Mouse (Mus musculus) limb, embryonic 15.5 days (tissue): ENCODE data around the gene Ccng1. TPM values are rescaled to one million over a fixed set of nuclear protein-coding genes. Genes with fewer than 3 reads are reported as not detected.

Experiments
- ATAC-seq: fragments of 200-750 bp; cut with Nextera tagmentation; 2 replicates; pipeline ENCODE4 v1.8.0; 2017; ENCODE audit warnings: low read depth, moderate TSS enrichment; ENCODE audit not compliant: insufficient number of reproducible peaks, low FRiP score, low TSS enrichment
- H3K27ac ChIP-seq: fragments of 300-500 bp; sonication (generic); 2 replicates; pipeline ENCODE4 v1.5.1; 2015; ENCODE audit warnings: moderate library complexity, mild to moderate bottlenecking, inconsistent platforms
- H3K27me3 ChIP-seq: fragments of 300-500 bp; sonication (generic); 2 replicates; pipeline ENCODE4 v1.6.1; 2015; ENCODE audit warnings: inconsistent platforms
- H3K36me3 ChIP-seq: fragments of 300-500 bp; sonication (generic); 2 replicates; pipeline ENCODE4 v1.6.1; 2015; ENCODE audit warnings: inconsistent platforms
- H3K4me1 ChIP-seq: fragments of 300-500 bp; sonication (generic); 2 replicates; pipeline ENCODE4 v1.6.1; 2015; ENCODE audit warnings: inconsistent platforms
- H3K4me2 ChIP-seq: fragments of 300-500 bp; sonication (generic); 2 replicates; pipeline ENCODE4 v1.6.1; 2015; ENCODE audit warnings: mild to moderate bottlenecking, inconsistent platforms
- H3K4me3 ChIP-seq: fragments of 300-500 bp; sonication (generic); 2 replicates; pipeline ENCODE4 v1.5.1; 2015; ENCODE audit warnings: mild to moderate bottlenecking, inconsistent platforms
- H3K9ac ChIP-seq: fragments of 300-500 bp; sonication (generic); 2 replicates; pipeline ENCODE4 v1.6.1; 2015; ENCODE audit warnings: inconsistent platforms
- H3K9me3 ChIP-seq: fragments of 300-500 bp; sonication (generic); 2 replicates; pipeline ENCODE4 v1.6.1; 2016; ENCODE audit warnings: inconsistent platforms
- WGBS: fragments of 180-500 bp; shearing (Covaris S2); methylation state at CpG from one replicate; pipeline ENCODE4 v1.1.7; 2015; 5-methylcytosine and 5-hydroxymethylcytosine counted together
- polyA plus RNA-seq: library from polyadenylated mRNA; unstranded; fragments of >200 nt; fragmentation: Nextera tagmentation; extraction: Ambion mirVana; gene quantifications from 2 replicates; pipeline ENCODE4 v1.2.1, GENCODE M21; 2015

Ccng1 gene
- polyA plus RNA-seq, 1 experiment from 2014 or later = 48.8 TPM

GRCm38 (mm10) chr11:40754664-40755107, 425 bp downstream of the Ccng1 start:
- no peaks in the 10 kb centered on the region for H3K27me3 ChIP-seq
- peaks cover 11% of the 10 kb centered on the region for H3K36me3 ChIP-seq
- H3K4me3 ChIP-seq = peak overlapping the region; percentile 76
- 1% methylated on average over 19 of the region's 19 CpGs for WGBS
- H3K9ac ChIP-seq = peak overlapping the region; percentile 85
- no peak; the same call in 1 of the 2 replicates for ATAC-seq
- no peaks in the 10 kb centered on the region for H3K9me3 ChIP-seq
- peak overlapping the region; percentile 73 for H3K4me2 ChIP-seq
- H3K4me1 ChIP-seq = peaks cover 5% of the 10 kb centered on the region; the same call in 1 of the 2 replicates
- peak overlapping the region; percentile 83 for H3K27ac ChIP-seq

- WGBS = 55% methylated on average over 6 of the region's 6 CpGs
These were observed 1.3 kb downstream of the Ccng1 start for GRCm38 (mm10) chr11:40753836-40754235.

GRCm38 (mm10) chr11:40747716-40748115, 7.4 kb downstream of the Ccng1 start:
- H3K4me3 ChIP-seq = no peak overlapping the region
- H3K27ac ChIP-seq = no peak overlapping the region
- H3K9me3 ChIP-seq = no peaks in the 10 kb centered on the region
- 61% methylated on average over 2 of the region's 2 CpGs for whole genome bisulfite sequencing
- H3K9ac ChIP-seq = no peak overlapping the region
- no peak overlapping the region for H3K4me2 ChIP-seq
- peaks cover 16% of the 10 kb centered on the region for H3K36me3 ChIP-seq
- ATAC-seq = no peak
- no peaks in the 10 kb centered on the region for H3K27me3 ChIP-seq
- no peaks in the 10 kb centered on the region for H3K4me1 ChIP-seq

More at GRCm38 (mm10) chr11:40753836-40754235, 1.3 kb downstream of the Ccng1 start:
- H3K4me2 ChIP-seq = peak overlapping the region; percentile 73; the same call in 1 of the 2 replicates
- peak overlapping the region; percentile 76 for H3K4me3 ChIP-seq
- no peak overlapping the region for H3K9ac ChIP-seq
- H3K27me3 ChIP-seq = no peaks in the 10 kb centered on the region
- no peak overlapping the region for H3K27ac ChIP-seq
- peaks cover 5% of the 10 kb centered on the region; the same call in 1 of the 2 replicates for H3K4me1 ChIP-seq
- no peak for ATAC-seq
- H3K9me3 ChIP-seq = no peaks in the 10 kb centered on the region
- H3K36me3 ChIP-seq = peaks cover 14% of the 10 kb centered on the region

- Histone ChIP-seq H3K27ac (no peak overlapping the region), H3K9me3 (no peaks in the 10 kb centered on the region), H3K4me3 (no peak overlapping the region), H3K4me1 (no peaks in the 10 kb centered on the region), H3K9ac (no peak overlapping the region), H3K4me2 (no peak overlapping the region), H3K27me3 (no peaks in the 10 kb centered on the region), H3K36me3 (peaks cover 15% of the 10 kb centered on the region)
- ATAC-seq = no peak
- 63% methylated on average over 12 of the region's 12 CpGs for WGBS
These were observed 8.8 kb downstream of the Ccng1 start for GRCm38 (mm10) chr11:40746361-40746760.

- H3K9me3 ChIP-seq = no peaks in the 10 kb centered on the region
- H3K4me3 ChIP-seq = no peak overlapping the region
- no peaks in the 10 kb centered on the region for H3K4me1 ChIP-seq
- H3K4me2 ChIP-seq = no peak overlapping the region
- no peak for ATAC-seq
- WGBS = 81% methylated on average over 3 of the region's 3 CpGs
- H3K27ac ChIP-seq = no peak overlapping the region
- no peaks in the 10 kb centered on the region for H3K27me3 ChIP-seq
- no peak overlapping the region for H3K9ac ChIP-seq
- peaks cover 21% of the 10 kb centered on the region for H3K36me3 ChIP-seq
These were observed 10.8 kb downstream of the Ccng1 start for GRCm38 (mm10) chr11:40744348-40744747.

- Histone ChIP-seq H3K36me3 (peaks cover 44% of the 10 kb centered on the region), H3K4me1 (no peaks in the 10 kb centered on the region), H3K27me3 (no peaks in the 10 kb centered on the region), H3K4me2 (no peak overlapping the region), H3K27ac (no peak overlapping the region), H3K9ac (no peak overlapping the region), H3K4me3 (no peak overlapping the region), H3K9me3 (no peaks in the 10 kb centered on the region)
- whole genome bisulfite sequencing = 86% methylated on average over 12 of the region's 12 CpGs
- no peak for ATAC-seq
These were observed 13.4 kb downstream of the Ccng1 start for GRCm38 (mm10) chr11:40741605-40742262.

- no peak overlapping the region for H3K4me2 ChIP-seq
- peaks cover 46% of the 10 kb centered on the region for H3K36me3 ChIP-seq
- H3K9me3 ChIP-seq = no peaks in the 10 kb centered on the region
- no peak overlapping the region for H3K9ac ChIP-seq
- no peak overlapping the region for H3K4me3 ChIP-seq
- 87% methylated on average over 3 of the region's 3 CpGs for WGBS
- peaks cover 15% of the 10 kb centered on the region for H3K4me1 ChIP-seq
- H3K27me3 ChIP-seq = no peaks in the 10 kb centered on the region
- no peak for ATAC-seq
- no peak overlapping the region for H3K27ac ChIP-seq
These were observed 17.7 kb downstream of the Ccng1 start for GRCm38 (mm10) chr11:40737369-40737768.

- H3K9me3 ChIP-seq = no peaks in the 10 kb centered on the region
- peaks cover 22% of the 10 kb centered on the region for H3K4me1 ChIP-seq
- peak overlapping the region; percentile 74 for H3K4me2 ChIP-seq
- peak overlapping the region; percentile 87 for H3K27ac ChIP-seq
- H3K36me3 ChIP-seq = peaks cover 27% of the 10 kb centered on the region
- H3K9ac ChIP-seq = peak overlapping the region; percentile 92
- WGBS = 4% methylated on average over 11 of the region's 11 CpGs
- no peak for ATAC-seq
- H3K27me3 ChIP-seq = no peaks in the 10 kb centered on the region
- peak overlapping the region; percentile 94 for H3K4me3 ChIP-seq
These were observed 20.8 kb downstream of the Ccng1 start for GRCm38 (mm10) chr11:40734251-40734752.

GRCm38 (mm10) chr11:40733339-40734174, 21.6 kb downstream of the Ccng1 start, which contains the start of the genes Hmmr and Nudcd2:
Gene Hmmr, minus strand, starts transcription at chr11:40733422.
Gene Nudcd2, plus strand, starts transcription at chr11:40733667.
- peak; percentile 99 for ATAC-seq
- peak within 1 kb of the TSS; percentile 89 for H3K4me2 ChIP-seq
- H3K36me3 ChIP-seq = peaks cover 25% of the 10 kb centered on the region
- peak within 1 kb of the TSS; percentile 87 for H3K27ac ChIP-seq
- no peaks in the 10 kb centered on the region for H3K27me3 ChIP-seq
- H3K9ac ChIP-seq = peak within 1 kb of the TSS; percentile 92
- WGBS = under 1% methylated on average over 52 of the region's 52 CpGs
- peak within 1 kb of the TSS; percentile 94 for H3K4me3 ChIP-seq
- peaks cover 22% of the 10 kb centered on the region for H3K4me1 ChIP-seq
- no peaks in the 10 kb centered on the region for H3K9me3 ChIP-seq

- Histone ChIP-seq H3K9me3 (no peaks in the 10 kb centered on the region), H3K27ac (peak overlapping the region; percentile 47), H3K4me2 (peak overlapping the region; percentile 89), H3K27me3 (no peaks in the 10 kb centered on the region), H3K4me3 (peak overlapping the region; percentile 94), H3K9ac (peak overlapping the region; percentile 39; the same call in 1 of the 2 replicates), H3K4me1 (peaks cover 22% of the 10 kb centered on the region), H3K36me3 (peaks cover 21% of the 10 kb centered on the region)
- ATAC-seq = 0 out of 2 replicates have a peak, but pooled peaks have one; percentile 9
- WGBS = under 1% methylated on average over 14 of the region's 14 CpGs
These were observed 22.1 kb downstream of the Ccng1 start for GRCm38 (mm10) chr11:40732997-40733338.

- no peak for ATAC-seq
- no peak overlapping the region for H3K4me2 ChIP-seq
- H3K27me3 ChIP-seq = no peaks in the 10 kb centered on the region
- no peaks in the 10 kb centered on the region for H3K4me1 ChIP-seq
- no peaks in the 10 kb centered on the region for H3K9me3 ChIP-seq
- no peak overlapping the region for H3K4me3 ChIP-seq
- no peak overlapping the region for H3K27ac ChIP-seq
- H3K9ac ChIP-seq = no peak overlapping the region
- H3K36me3 ChIP-seq = peaks cover 71% of the 10 kb centered on the region
These were observed 36.8 kb downstream of the Ccng1 start for GRCm38 (mm10) chr11:40718324-40718723.

GRCm38 (mm10) chr11:40715524-40715923, 39.6 kb downstream of the Ccng1 start:
- Histone ChIP-seq H3K36me3 (peaks cover 61% of the 10 kb centered on the region), H3K4me1 (no peaks in the 10 kb centered on the region), H3K4me3 (no peak overlapping the region), H3K9ac (no peak overlapping the region), H3K4me2 (no peak overlapping the region), H3K27ac (no peak overlapping the region), H3K27me3 (no peaks in the 10 kb centered on the region), H3K9me3 (no peaks in the 10 kb centered on the region)
- no peak for ATAC-seq
- 95% methylated on average over 5 of the region's 5 CpGs for WGBS
